Mouse (Mus musculus): ENCODE data around the gene Cstf2t. TPM values are rescaled to one million over a fixed set of nuclear protein-coding genes. Genes with fewer than 3 reads are reported as not detected.

Gene Cstf2t
- polyA plus RNA-seq, 1 experiment from 2014 or later: 21.4 TPM

GRCm38 (mm10) chr19:31124628-31125027 lies 42.0 kb downstream of the Cstf2t start:
- Histone ChIP-seq H3K27me3 (replicated peaks; ENCODE audit: insufficient read depth, low read length) (no peaks in the 10 kb centered on the region), H3K4me3 (ENCODE audit: low read depth, low read length) (no peak overlapping the region), H3K4me1 (ENCODE audit: insufficient read depth, low read depth, low read length) (no peaks in the 10 kb centered on the region), H3K4me2 (replicated peaks; ENCODE audit: low read depth, low read length) (no peak overlapping the region), H3K9ac (replicated peaks; ENCODE audit: low read depth) (no peak overlapping the region), H3K27ac (ENCODE audit: low read length) (no peak overlapping the region), H3K36me3 (ENCODE audit: insufficient read depth, low read length) (no peaks in the 10 kb centered on the region), H3K9me3 (ENCODE audit: low read length) (no peaks in the 10 kb centered on the region)
- 88% methylated on average over 3 of the region's 3 CpGs for WGBS
- ATAC-seq (no peak), DNase-seq (ENCODE audit: low spot score) (no peak)
- no peak for TF ChIP-seq EP300 (IDR thresholded peaks at IDR 0.05)
- no peak for TF ChIP-seq CTCF (IDR thresholded peaks at IDR 0.05)

DNA sequence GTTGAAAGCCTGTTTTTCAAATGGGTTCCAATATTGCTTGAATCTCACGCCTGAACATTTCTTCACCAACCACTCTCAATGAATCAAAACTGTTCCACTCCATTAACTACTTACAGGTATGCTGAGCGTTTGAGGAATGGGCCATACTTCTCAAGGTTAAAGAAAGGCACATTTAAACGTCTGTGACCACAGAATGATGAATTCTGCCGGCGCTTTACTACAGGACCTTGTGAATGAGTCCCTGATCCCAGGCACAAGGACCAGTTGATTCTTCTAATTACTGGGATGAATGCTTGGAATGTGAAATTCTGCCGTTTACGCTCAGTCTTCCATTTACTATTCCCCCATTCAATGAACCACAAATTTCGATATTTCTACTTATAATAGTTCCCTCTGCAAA lies 50.0 kb downstream of the Cstf2t start:
- H3K4me3 ChIP-seq (ENCODE audit: low read depth, low read length): no peak overlapping the region
- H3K4me2 ChIP-seq (replicated peaks; ENCODE audit: low read depth, low read length): no peak overlapping the region
- no peak overlapping the region for H3K27ac ChIP-seq (ENCODE audit: low read length)
- no peaks in the 10 kb centered on the region for H3K36me3 ChIP-seq (ENCODE audit: insufficient read depth, low read length)
- no peaks in the 10 kb centered on the region for H3K4me1 ChIP-seq (ENCODE audit: insufficient read depth, low read depth, low read length)
- ATAC-seq (no peak), DNase-seq (ENCODE audit: low spot score) (no peak)
- 84% methylated on average over 8 of the region's 8 CpGs for WGBS
- no peaks in the 10 kb centered on the region for H3K27me3 ChIP-seq (replicated peaks; ENCODE audit: insufficient read depth, low read length)
- H3K9me3 ChIP-seq (ENCODE audit: low read length): no peaks in the 10 kb centered on the region
- no peak overlapping the region for H3K9ac ChIP-seq (replicated peaks; ENCODE audit: low read depth)
- TF ChIP-seq CTCF (IDR thresholded peaks at IDR 0.05) (no peak), EP300 (IDR thresholded peaks at IDR 0.05) (no peak)

GRCm38 (mm10) chr19:31136316-31136715 lies 53.7 kb downstream of the Cstf2t start:
- H3K4me3 ChIP-seq (ENCODE audit: low read depth, low read length): no peak overlapping the region
- no peak overlapping the region for H3K9ac ChIP-seq (replicated peaks; ENCODE audit: low read depth)
- ATAC-seq: no peak
- H3K27me3 ChIP-seq (replicated peaks; ENCODE audit: insufficient read depth, low read length): no peaks in the 10 kb centered on the region
- TF ChIP-seq EP300 (IDR thresholded peaks at IDR 0.05): no peak
- no peaks in the 10 kb centered on the region for H3K4me1 ChIP-seq (ENCODE audit: insufficient read depth, low read depth, low read length)
- H3K4me2 ChIP-seq (replicated peaks; ENCODE audit: low read depth, low read length): no peak overlapping the region
- H3K36me3 ChIP-seq (ENCODE audit: insufficient read depth, low read length): no peaks in the 10 kb centered on the region
- no peak overlapping the region for H3K27ac ChIP-seq (ENCODE audit: low read length)
- 18% methylated on average over 2 of the region's 2 CpGs for WGBS
- no peak for DNase-seq (ENCODE audit: low spot score)
- H3K9me3 ChIP-seq (ENCODE audit: low read length): no peaks in the 10 kb centered on the region

All from lung, postnatal 0 days (tissue).